Mouse (Mus musculus) right cerebral cortex, postnatal 25 days (tissue): Measurements from ENCODE around the gene Elmo2.
A peak's percentile ranks its signal among the peaks of the same experiment; 100 is the strongest.

Experiments used
- DNase-seq: peaks from one replicate; pipeline ENCODE4 v3.0.0; 2022

The Elmo2 gene

DNA sequence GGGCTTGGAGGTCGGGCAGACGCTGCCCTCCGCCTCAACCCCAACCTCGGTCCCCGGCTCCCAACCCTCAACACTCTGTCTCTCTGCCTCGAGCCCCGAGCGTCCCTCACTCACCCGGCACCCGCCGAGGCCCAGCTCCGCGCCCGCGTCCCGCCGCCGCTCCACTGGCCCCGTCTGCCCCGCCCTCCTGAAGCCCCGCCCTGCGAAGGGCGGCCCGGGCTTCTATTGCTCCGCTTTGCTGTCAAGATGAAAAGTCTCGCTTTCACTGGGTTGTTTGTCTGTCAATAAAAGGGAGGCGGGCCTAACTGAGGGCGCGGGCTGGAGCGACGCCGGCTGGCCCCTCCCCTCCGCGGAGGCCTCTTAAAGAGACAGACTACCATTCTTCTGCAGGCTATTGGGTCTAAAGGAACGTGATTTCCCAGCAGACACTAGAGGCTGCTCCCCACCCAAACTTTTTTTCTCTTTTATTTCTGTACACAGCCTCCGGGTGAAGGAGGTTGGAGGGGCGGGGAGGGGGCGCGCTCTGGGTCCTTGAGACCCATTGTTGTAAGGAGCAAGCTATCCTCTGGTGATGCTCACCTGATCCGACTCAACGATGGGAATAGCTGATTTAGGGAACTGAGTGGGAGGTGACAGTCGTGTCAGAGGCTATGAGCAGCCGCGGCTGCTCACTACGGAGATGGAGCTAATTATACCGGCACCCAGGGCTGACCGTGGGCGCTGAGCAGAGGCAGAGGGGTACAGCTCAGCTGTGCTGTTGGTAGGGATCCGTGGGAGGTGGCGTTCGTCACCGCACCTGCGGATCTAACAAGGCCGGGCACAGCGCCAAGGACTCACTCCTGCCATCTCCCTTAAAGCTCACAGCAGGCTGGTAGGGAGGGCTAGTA lies at the start of gene Elmo2:
Elmo2 (minus strand) TSS at position 176 of the 887 bp plus-strand sequence.
- peak; percentile 97 for DNase-seq

DNA sequence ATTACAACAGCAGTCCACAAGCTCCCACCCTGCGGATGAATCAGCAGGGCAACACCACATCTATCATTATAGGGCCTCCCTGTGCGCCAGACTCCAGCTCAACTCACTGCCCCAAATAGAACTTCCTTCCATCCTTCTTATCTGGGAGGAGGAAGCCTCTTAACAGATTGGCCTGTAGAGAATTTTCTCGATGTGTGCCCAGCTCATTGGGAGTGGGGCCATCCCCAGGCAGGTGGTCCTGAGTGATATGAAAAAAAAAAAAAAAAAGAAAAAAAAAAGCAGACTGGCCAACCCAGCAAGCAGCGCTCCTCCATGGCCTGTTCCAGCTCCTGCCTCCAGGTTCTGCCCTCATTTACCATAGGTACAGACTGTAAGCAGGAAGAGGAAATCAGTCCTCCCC lies 49.7 kb upstream of the Elmo2 start:
- no peak for DNase-seq

DNA sequence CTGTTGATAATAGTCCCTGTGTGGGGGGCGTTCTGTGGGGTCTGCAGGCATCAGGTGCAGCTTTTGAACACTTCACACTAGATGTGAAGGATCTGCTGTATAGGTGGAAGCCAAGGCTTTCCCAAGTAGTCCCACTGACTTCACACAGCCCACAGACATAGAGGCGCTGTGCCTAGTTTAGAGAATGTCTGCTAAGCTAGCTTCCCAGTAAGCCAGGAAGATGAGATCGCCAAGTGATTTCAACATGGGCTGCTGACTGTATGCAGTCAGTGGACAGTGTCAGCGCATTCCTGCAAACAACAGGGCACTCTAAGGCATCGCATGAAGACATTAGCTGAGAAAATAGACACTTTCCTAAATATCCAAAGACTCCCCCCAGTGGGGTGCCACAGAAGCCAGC lies 49.2 kb upstream of the Elmo2 start:
- DNase-seq = no peak

DNA sequence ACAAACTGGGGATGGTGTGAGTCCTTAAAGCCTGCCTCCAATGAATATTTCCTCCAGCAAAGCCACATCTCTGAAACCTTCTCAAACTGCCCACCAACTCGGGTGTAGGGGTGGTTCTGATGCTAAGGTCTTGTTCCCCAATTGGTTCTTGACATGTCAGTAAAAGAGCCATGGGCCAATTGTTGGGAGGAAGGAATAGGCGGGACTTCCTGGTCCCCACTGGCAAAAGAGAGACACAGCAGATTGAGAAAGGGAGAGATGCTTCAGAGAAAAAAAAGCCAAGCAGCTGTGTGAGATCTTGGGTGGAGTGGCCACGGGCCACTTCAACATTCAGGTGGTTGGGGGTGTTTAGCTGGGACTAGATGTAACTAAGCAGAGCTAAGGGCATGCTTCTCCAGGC lies 44.8 kb upstream of the Elmo2 start:
- DNase-seq = no peak

DNA sequence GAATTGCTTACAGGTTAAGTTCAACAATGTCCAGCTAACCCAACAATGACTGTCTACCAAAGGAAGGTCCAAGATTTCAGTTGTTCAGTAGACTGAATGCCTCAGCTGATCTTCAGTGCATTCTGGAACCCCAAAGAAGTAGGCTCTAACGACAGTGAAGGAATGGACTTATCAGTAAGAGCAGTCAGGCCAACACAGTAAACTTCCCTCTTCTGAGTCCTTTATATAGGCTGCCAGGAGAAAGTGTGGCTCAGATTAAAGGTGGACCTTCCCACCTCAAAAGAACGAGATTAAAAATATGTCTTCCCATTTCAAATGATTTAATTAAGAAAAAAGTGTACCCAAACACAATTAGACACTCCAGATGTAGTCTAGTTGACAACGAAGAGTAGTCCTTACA lies 44.1 kb upstream of the Elmo2 start:
- DNase-seq = no peak

DNA sequence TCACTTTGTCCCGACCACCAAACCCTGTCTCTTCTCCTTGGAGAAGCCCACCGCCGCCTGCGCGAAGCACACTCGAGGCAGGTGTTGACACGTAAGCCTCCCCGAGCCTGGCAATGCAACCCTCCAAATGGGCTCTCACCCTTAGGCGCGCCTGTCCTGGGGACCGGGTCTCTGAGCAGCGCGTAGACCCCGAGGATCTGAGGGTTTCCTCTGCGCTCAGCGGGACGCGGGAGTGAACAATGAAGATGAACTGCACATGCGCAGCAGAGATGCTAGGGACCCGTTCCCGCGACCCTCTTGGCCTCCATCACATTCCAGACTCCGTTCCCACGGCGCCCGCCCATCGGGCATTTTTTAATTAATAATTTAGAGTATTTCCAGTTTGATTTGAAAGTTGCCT lies 42.2 kb upstream of the Elmo2 start, which contains the start of gene Zfp663:
Zfp663 (minus strand) TSS at position 234 of the 400 bp plus-strand sequence.
- no peak for DNase-seq

DNA sequence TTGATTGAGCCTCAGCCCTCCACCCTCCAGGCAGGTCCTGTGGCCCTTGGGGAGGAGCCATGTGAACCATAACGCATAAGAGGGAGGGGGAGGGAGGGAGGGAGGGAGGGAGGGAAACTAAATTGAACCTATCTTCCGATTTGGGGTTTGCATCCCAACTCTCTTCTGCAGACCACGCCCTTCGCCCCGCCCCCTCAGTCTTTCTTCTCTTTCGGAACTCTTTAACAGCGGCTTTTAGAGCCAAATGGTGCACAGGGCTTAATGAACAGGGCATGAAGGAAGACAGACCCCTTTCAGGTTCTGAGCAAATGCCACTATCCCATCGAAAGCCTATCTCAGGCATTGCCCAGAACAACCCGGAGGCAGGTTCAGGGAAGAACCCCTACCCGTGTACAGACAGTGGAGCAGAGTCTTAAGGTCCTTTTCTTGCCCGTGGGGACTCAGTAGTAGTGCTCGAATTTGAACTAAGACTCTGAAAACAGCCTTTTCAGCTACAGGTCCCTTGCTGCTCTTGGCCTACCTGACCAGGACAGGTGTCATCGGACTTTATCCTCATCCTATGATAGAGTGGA lies 41.7 kb upstream of the Elmo2 start:
- DNase-seq = no peak

DNA sequence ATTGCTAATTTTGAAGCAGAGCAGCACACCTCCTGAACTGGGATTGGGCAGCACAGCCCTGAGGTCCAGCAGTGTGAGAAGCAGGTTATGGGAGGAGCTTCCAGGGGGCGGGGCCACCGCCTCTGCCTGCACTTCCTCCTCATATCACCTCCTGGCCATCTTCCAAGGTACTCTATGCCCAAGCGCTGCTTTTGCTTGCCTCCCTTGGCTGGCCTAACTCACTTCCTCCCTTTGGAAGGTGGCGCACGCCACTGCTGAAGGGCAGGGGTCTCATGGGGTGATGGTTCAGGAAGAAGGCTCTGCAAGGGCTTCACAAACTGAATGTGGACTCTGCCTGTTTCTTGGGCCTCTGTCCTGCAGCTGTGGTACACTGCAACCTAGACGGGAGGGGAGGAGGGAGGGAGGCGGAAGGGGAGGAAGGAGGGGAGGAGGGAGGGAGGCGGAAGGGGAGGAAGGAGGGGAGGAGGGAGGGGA lies 40.8 kb upstream of the Elmo2 start:
- no peak for DNase-seq

DNA sequence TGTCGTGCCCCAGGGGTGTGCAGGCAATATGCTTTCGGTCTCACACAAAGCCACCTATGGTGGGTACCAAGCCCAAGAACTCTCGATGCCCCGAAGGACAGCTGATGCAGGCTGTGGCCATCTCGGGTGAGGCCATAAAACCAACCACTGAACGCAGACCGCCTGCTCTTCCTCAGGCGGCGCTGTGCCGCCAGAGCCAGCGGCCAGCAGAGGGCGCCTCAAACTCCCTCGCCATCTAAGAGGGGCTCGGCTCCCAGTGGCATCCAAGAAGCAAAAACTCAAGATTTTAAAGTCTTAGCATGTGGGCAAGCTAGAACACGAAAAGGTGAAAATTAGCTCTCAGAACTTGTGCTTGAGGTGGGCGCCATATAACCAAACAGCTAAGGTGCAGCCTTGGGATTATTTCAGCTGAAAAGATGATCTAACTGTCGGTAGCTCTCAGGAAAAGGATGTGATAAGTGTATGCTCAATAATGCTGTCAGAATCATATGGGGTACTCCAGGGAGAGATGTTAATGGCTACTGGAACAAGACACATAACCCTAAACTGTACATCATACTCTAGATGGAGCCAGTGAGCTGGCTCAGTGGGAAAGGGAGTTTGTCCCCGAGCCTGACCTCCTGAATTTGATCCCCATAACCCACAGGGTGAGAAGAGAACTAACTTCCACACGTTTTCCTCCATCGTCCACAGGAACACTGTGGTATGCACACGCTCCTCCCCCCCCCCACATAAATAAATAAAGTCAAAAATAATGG lies 38.2 kb upstream of the Elmo2 start:
- DNase-seq = peak; percentile 57

DNA sequence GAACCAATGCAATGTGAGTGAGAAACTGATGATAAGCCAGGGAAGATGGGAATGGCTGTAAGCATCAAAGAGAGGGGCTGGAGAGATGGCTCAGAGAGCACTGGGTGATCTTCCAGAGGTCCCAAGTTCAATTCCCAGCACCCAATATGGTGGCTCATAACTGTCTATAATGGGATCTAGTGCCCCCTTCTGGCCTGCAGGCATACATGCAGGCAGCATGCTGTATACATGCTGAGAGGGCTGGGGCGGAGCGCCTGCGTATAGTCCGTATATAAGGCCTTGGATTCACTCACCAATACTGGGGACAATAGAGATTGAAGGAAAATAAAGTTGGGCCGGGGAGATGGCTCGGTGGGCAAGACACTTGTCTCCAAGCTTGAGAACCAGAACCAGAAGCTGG lies 37.0 kb upstream of the Elmo2 start:
- DNase-seq = no peak

DNA sequence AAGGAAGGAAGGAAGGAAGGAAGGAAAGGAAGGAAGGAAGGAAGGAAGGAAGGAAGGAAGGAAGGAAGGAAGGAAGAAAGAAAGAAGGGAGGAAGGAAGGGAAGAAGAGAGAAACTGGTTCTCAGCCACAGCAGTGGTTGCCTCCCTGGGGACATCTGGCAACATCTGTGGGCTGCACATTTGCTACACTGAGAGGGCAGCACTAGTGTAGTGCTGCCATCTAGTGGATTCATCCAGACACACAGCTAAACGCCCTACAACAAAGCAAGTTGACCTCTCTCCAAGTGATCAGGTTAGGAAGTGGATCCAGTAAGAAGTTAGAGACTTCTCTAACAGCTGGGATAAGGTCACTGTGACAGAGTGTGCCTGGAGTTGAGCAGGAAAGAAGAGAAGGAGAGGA lies 34.6 kb upstream of the Elmo2 start:
- no peak for DNase-seq

DNA sequence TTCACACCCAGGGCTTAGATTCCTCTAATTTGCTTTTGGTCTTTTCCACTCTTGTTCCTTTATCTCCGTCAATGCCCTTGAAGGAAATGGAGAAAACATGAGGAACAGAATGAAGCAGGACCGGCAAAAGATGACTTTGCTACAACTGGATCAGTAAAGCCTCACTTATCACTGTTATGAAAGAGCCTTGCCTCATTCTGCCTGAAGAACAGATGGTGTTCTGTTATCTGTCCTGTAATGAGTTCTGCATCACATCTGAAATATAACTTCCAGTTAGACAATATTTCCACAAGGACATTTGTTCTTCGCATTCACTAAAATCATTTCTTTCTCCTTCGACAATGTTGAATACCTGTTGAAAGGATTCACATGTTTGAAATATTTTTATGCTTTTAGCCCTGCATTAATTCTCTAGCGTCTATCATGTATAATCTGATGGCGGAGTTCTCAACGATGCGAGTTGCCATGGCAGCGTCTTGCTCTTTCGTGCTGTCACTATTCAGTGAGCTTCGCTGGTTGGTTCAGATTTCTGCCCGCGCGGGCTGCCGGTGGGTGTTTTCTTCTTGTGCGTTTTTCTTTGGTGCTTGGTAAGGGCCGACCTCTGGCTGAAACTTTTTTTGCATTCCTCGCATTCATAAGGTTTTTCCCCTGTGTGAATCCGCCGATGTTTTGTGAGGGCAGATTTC lies 25.7 kb upstream of the Elmo2 start:
- no peak for DNase-seq

DNA sequence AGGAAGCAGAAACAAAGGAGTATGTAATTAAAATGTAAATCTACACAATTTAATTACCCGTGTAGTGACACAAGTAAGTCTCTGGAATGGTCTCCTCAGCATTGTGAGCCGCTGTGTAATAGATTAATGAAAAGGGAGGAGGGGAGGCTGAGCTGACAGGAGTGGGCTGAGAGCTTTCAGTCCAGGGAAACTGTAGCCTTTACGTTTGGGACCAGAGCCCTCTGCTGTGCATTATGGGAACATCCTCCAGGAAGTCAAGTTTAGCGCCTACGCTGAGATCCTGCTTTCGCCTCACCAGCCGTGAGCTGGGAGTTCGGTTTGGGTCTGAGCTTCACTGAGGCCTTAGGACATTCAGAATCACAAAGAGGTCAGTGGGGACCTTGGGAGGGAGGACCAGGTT lies 23.2 kb upstream of the Elmo2 start:
- DNase-seq = no peak

DNA sequence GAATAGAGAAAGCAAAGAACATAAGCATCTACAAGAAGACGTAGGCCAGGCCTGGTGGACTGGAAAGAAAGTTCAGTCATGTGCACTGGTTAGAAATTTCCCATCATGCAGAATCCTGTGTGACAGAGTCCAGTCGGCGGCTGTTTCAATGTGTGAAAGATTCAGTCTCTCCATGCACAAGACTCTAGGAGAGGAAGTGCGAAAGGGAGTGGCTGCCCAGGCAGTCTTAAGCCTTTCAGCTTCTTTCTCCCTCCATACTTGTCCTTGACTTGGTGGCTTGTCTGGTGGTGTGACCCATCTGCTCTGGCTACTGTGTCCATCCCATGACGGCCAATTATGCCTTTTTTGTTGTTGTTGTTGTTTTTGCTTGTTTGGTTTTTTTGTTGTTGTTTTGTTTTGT lies 19.9 kb upstream of the Elmo2 start:
- no peak for DNase-seq

DNA sequence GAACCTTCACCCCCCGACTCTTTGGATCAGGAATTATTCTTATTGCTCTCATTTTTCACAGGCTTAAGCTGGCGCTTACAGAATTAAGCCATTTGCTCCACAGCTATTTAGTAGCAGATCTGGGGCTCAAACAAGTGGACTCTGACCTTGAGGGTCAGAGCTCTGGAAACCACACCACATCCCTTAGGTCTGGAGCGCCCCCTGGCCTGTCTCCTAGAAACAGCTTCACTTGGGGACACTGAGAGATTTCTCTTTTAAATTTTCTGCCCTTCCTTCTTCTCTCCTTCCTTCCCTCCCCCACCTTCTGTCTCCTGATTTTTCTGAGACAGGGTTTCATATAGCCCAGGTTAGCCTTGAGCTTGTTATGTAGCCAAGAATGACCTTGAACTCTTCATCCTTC lies 10.9 kb upstream of the Elmo2 start:
- no peak for DNase-seq

DNA sequence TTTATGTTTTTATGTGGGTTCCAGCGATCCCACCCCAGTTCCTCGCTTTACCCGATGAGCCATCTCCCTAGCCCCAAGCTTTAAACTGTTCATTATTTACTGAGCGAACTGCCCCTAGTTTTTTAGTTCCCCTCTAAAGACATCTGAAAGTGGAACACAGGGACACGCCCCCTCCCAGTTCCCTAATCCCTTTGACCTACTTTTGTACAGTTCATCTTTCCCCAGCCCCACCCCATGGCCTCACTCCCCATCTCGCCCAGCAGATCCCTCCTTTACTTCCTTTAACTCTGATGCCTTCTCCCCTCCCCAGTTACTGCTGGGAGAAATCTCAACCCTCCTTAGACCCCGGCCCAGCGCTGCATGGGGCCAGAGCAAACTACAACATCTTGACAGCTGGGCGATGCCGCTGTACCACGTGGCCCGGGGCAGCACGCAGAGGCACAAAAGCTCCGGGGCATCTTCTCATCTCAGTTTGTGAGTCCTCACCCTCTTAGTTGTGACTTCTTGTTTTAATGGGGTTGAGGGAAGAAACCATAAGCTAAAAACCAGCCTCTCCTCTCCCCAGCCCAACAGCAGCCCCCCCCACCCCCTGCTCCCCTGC lies 6.4 kb upstream of the Elmo2 start:
- no peak for DNase-seq

DNA sequence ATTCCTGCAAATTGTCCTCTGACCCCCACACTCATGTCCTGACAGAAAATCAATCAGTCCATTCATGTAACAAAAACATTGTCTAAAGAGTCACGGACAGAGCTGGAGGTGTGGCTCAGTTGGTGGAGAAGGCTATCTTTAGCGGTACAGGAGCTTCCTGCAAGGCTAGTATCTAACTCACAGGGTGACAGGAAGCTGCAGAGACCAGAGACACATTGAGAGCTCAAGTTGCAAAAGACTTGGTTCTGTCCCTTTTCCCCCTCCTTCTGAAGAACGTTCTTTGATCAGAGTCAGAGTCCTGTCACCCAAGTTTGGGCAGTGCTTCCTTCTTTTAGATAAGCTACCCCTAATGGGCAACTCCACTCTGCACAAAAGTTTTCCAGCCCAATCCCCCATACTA lies 3.4 kb upstream of the Elmo2 start:
- DNase-seq = no peak

DNA sequence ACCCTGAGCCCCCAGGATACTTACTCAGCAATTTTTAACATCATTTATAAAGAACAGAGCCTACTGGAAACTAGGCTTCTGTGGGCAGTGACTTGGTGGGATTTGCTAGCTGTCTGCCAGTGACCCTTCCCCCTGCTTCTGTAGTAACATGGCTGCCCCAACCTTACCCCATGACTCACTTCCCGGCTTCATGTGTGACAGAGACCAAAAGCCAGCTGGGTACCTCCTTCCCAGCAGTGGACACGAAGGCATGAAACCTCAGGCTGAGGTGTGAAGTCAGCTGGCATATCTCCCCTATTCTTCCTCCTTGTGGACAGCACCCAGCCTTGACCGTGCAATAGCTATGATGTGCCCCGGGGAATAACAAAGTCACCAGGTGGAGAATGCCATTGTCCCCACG lies 2.5 kb upstream of the Elmo2 start:
- DNase-seq = no peak

DNA sequence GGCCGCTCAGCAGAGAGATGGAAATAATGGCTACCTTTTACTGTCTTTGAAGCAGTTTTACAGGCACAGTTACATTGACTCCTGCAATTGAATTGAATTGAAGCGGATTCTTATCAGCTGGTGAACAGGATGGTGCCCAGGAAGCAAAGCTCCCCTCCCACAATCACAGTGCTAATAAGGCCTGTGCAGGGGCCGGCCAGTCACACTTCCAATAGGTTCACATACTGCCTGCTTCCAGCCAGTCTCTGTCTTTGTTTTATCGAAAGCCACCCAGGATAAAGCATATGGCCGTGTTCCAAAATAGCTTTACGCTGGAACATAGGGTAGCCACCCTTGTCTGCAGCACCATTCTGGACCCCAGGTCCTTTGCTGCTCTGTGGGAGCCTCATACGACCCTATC lies 1.1 kb upstream of the Elmo2 start:
- DNase-seq = no peak

DNA sequence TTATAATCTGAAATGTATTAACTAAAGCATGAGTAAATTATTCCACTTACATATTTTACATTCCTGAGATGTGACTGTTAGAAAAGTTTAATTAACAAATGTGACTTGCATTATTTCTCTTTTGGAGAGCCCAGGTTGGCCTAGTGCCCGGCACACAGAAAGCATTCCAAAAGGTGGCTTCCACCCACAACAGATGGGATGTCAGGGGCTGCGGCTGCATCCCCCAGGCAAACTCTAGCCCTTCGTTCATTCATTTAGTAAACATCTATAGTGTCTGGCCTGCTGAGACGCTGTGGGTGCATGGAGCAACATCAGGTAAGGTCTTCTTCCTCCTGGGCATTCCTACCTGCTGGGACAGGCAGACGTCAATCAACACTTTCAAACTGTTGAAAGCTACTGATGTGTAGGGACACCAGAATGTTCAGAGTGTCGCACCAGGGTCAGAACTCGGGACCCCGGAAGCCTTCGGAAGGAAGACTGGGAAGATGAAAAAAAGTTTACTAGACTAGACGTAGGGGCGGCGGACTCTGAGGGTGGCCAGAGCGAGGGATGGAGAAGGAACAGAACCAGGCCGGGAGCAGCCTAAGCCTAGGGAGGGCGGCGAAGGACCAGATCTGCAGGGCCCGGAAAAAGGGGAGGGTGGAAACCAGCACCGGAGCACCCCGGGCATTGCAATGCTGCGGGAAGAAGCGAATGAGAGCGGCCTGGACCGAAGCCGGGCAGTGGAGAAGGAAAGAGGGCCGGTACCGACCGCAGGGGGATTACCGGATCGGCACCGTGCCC lies 567 bp downstream of the Elmo2 start:
- no peak for DNase-seq

DNA sequence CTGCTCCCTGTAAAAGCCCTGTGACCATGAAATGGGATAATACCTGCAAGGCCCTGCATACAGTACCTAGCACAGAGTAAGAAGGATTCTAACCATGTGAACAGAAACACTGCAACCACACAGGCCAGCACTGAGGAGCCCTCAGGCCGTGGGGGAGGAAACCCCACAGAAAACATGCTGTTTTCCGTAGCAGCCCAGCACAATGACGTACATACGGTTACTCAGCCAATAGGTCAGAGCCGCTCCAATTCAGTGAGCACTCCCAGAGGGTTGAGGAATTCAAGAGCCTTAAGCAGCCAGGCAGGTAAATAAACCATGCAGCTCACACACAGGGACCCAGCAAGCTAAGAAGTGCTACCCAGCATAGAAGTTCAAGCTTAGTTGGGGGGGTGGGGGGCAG lies 2.4 kb downstream of the Elmo2 start:
- DNase-seq = no peak

DNA sequence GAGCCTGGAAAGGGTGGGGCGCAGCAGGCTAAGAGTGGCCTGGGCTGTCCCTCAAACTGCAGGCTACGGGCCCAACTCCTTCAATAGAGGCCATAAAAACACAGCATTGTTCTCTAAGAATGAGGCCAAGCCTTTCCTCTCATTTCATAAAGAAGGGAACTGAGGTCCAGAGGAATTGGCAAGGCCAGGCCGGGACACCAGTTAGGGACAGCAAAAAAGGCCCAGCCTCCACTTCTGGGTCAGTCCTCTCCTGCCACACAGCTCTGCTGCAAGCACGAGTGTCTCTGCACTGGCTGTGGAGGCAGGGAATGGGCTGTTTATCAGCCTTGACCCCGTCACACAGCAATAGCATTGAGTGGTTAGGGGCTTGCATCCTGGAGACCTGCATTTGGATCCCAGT lies 2.8 kb downstream of the Elmo2 start:
- no peak for DNase-seq
